Mouse (Mus musculus) forebrain, embryonic 12.5 days (tissue): ENCODE measurements around the gene D430041D05Rik. TPM values are rescaled to one million over a fixed set of nuclear protein-coding genes. Genes with fewer than 3 reads are reported as not detected.

ENCODE experiments used
- ATAC-seq: fragments of 200-750 bp; cut with Nextera tagmentation; 2 replicates; pipeline ENCODE4 v1.8.0; 2017; ENCODE audit warnings: moderate TSS enrichment; ENCODE audit not compliant: low FRiP score
- H3K27ac ChIP-seq: fragments of 300-500 bp; sonication (generic); 2 replicates; pipeline ENCODE4 v1.5.1; 2016; ENCODE audit warnings: mild to moderate bottlenecking
- H3K27me3 ChIP-seq: fragments of 300-500 bp; sonication (generic); 2 replicates; pipeline ENCODE4 v1.6.1; 2016; ENCODE audit warnings: mild to moderate bottlenecking
- H3K36me3 ChIP-seq: fragments of 300-500 bp; sonication (generic); replicated peaks from 2 replicates; pipeline ENCODE4 v1.6.1; 2016; ENCODE audit warnings: mild to moderate bottlenecking
- H3K4me1 ChIP-seq: fragments of 300-500 bp; sonication (generic); 2 replicates; pipeline ENCODE4 v1.6.1; 2016
- H3K4me2 ChIP-seq: fragments of 300-500 bp; sonication (generic); 2 replicates; pipeline ENCODE4 v1.6.1; 2016; ENCODE audit warnings: mild to moderate bottlenecking, moderate library complexity
- H3K4me3 ChIP-seq: fragments of 300-500 bp; sonication (generic); replicated peaks from 2 replicates; pipeline ENCODE4 v1.5.1; 2016; ENCODE audit warnings: mild to moderate bottlenecking
- H3K9ac ChIP-seq: fragments of 300-500 bp; sonication (generic); 2 replicates; pipeline ENCODE4 v1.6.1; 2016; ENCODE audit warnings: mild to moderate bottlenecking
- H3K9me3 ChIP-seq: fragments of 300-500 bp; sonication (generic); 2 replicates; pipeline ENCODE4 v1.6.1; 2016
- WGBS: fragments of 180-500 bp; shearing (Covaris S2); methylation state at CpG from one replicate; pipeline ENCODE4 v1.1.7; 2016; 5-methylcytosine and 5-hydroxymethylcytosine counted together
- polyA plus RNA-seq: library from polyadenylated mRNA; unstranded; fragments of >200 nt; fragmentation: Nextera tagmentation; extraction: Ambion mirVana; gene quantifications from 2 replicates; pipeline ENCODE4 v1.2.1, GENCODE M21; 2016

The D430041D05Rik gene
- polyA plus RNA-seq: 4.2 and 4.5 TPM in 2 replicates

- Histone ChIP-seq H3K27me3 (peaks cover 54% of the 10 kb centered on the region), H3K9me3 (no peaks in the 10 kb centered on the region), H3K27ac (peak within 1 kb of the TSS; percentile 81), H3K4me1 (peaks cover 14% of the 10 kb centered on the region; the same call in 1 of the 2 replicates), H3K4me3 (peak within 1 kb of the TSS; percentile 76), H3K4me2 (peak within 1 kb of the TSS; percentile 92), H3K36me3 (no peaks in the 10 kb centered on the region), H3K9ac (peak within 1 kb of the TSS; percentile 85)
- 67% methylated on average over 4 of the region's 4 CpGs for WGBS
- no peak for ATAC-seq
Observed at GRCm38 (mm10) chr2:104410963-104411545, at the start of gene D430041D05Rik. D430041D05Rik (minus strand) TSS chr2:104411013.

DNA sequence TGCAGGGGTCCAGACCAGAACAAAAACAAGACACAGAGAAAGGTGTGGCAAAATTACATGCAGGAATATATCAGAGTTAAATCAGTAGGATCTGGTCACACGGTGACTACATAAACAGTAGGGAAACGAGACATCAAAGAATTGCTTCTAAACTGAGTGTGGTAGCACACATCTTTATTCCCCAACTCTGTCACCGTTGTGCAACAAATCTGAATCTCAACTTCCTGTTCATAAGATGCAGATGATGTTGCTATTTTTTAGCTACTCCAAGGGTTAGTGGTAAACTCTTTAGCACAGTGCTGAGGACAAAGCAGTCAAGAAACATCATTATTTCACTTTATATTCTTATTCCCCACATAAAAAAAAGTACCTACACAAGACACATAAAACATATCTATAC is 49.2 kb upstream of the D430041D05Rik start:
- no peaks in the 10 kb centered on the region for H3K9me3 ChIP-seq
- no peak overlapping the region for H3K4me2 ChIP-seq
- H3K9ac ChIP-seq: no peak overlapping the region
- H3K27ac ChIP-seq: no peak overlapping the region
- ATAC-seq: no peak
- no peaks in the 10 kb centered on the region for H3K27me3 ChIP-seq
- no peaks in the 10 kb centered on the region for H3K36me3 ChIP-seq
- no peak overlapping the region for H3K4me3 ChIP-seq
- peaks cover 4% of the 10 kb centered on the region; the same call in 1 of the 2 replicates for H3K4me1 ChIP-seq
- 85% methylated on average over 3 of the region's 3 CpGs for WGBS

DNA sequence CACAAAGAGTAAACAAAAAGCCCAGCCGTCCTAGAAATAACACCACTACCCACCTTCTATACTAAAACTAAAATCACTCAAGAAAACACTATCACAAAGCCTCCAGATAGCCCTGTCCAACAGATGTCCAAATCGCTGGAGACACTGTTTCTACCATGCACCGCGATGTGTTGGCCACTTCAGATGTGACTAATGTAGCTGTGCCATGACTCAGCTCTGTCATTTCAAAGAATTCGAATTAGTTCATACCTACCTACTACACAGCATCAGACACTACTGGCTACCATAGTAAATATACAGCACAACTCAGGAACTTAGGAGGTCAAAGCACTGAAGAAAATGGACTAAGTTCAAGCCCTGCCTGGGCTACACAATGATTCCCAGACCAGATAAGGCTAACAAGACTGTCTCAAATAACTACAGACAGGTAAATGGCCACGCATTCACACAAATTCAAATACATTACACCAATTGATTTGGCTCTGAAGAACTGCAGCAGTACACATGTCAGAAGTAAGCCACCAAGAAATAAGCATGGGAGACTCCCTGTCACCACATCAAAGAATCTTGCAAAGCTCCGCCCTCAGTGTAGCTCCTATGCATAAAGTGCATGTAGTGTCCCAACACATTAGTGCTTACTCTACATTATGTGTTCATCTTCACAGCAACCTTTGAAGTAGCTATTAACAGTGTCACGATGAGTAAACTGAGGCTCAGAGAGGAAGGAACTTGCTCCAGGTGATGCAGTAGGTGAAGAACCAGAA is 47.9 kb upstream of the D430041D05Rik start:
- Histone ChIP-seq H3K4me1 (peaks cover 4% of the 10 kb centered on the region; the same call in 1 of the 2 replicates), H3K27me3 (no peaks in the 10 kb centered on the region), H3K9me3 (no peaks in the 10 kb centered on the region), H3K27ac (no peak overlapping the region), H3K4me3 (no peak overlapping the region), H3K9ac (no peak overlapping the region), H3K36me3 (no peaks in the 10 kb centered on the region), H3K4me2 (no peak overlapping the region)
- WGBS: 86% methylated on average over 8 of the region's 8 CpGs
- ATAC-seq: no peak

GRCm38 (mm10) chr2:104457106-104457505 is 46.3 kb upstream of the D430041D05Rik start:
- no peaks in the 10 kb centered on the region for H3K27me3 ChIP-seq
- no peaks in the 10 kb centered on the region for H3K9me3 ChIP-seq
- H3K27ac ChIP-seq: no peak overlapping the region
- WGBS: 94% methylated on average over 3 of the region's 3 CpGs
- H3K4me3 ChIP-seq: no peak overlapping the region
- peaks cover 4% of the 10 kb centered on the region; the same call in 1 of the 2 replicates for H3K4me1 ChIP-seq
- H3K9ac ChIP-seq: no peak overlapping the region
- H3K4me2 ChIP-seq: no peak overlapping the region
- no peak for ATAC-seq
- H3K36me3 ChIP-seq: no peaks in the 10 kb centered on the region

- no peak for ATAC-seq
- H3K27me3 ChIP-seq: no peaks in the 10 kb centered on the region
- whole genome bisulfite sequencing: 87% methylated on average over 3 of the region's 3 CpGs
Observed at GRCm38 (mm10) chr2:104450685-104451084, 39.9 kb upstream of the D430041D05Rik start.

DNA sequence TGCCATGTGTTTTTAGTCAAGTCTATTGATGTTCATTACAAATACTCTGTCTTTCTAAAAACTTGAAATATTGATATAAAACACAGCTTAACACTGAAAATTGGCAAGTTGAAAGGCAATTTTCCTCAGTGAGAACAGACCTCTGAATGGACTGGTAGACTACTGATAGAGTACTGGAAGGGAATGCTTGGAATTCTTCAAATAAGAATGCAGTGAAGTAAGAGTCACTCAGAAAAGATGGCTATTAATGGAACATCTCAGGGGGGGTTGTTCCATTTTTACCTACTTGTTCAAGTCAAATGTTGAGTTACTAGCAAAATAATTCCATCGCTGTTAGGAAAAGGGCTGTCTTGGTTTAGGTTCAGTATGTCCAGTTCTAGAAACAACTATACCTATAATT is 38.4 kb upstream of the D430041D05Rik start:
- H3K4me1 ChIP-seq: no peaks in the 10 kb centered on the region
- no peak for ATAC-seq
- 97% methylated on average over 1 of the region's 1 CpGs for WGBS
- no peak overlapping the region for H3K4me2 ChIP-seq
- no peaks in the 10 kb centered on the region for H3K36me3 ChIP-seq
- no peaks in the 10 kb centered on the region for H3K9me3 ChIP-seq
- H3K27me3 ChIP-seq: no peaks in the 10 kb centered on the region
- H3K9ac ChIP-seq: no peak overlapping the region
- H3K27ac ChIP-seq: no peak overlapping the region
- H3K4me3 ChIP-seq: no peak overlapping the region

More at GRCm38 (mm10) chr2:104450685-104451084, 39.9 kb upstream of the D430041D05Rik start:
- Histone ChIP-seq H3K27ac (no peak overlapping the region), H3K9ac (no peak overlapping the region), H3K9me3 (no peaks in the 10 kb centered on the region), H3K4me1 (no peaks in the 10 kb centered on the region; the same call in 1 of the 2 replicates), H3K36me3 (no peaks in the 10 kb centered on the region), H3K4me2 (no peak overlapping the region), H3K4me3 (no peak overlapping the region)

DNA sequence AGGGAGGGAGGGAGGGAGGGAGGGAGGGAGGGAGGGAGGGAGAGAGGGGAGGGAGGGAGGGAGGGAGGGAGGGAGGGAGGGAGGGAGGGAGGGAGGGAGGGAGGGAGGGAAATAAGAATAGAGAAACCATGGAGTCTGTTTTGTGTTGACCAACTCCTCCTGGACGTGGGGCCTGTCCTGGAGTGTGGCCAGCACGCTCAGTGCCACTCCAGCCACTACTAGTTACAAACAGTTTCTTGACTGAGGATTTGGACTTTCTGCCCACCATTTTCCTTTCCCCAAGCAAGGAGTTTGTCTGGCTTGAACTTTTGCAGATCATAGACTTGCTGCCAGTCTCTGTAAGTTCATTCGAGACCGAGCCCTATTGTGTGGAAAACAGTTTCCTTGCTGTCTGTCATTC is 37.4 kb upstream of the D430041D05Rik start:
- no peak overlapping the region for H3K4me3 ChIP-seq
- H3K36me3 ChIP-seq: no peaks in the 10 kb centered on the region
- H3K9me3 ChIP-seq: no peaks in the 10 kb centered on the region
- 85% methylated on average over 4 of the region's 4 CpGs for WGBS
- ATAC-seq: no peak
- H3K27me3 ChIP-seq: no peaks in the 10 kb centered on the region
- no peak overlapping the region for H3K4me2 ChIP-seq
- no peaks in the 10 kb centered on the region for H3K4me1 ChIP-seq
- no peak overlapping the region for H3K9ac ChIP-seq
- no peak overlapping the region for H3K27ac ChIP-seq

DNA sequence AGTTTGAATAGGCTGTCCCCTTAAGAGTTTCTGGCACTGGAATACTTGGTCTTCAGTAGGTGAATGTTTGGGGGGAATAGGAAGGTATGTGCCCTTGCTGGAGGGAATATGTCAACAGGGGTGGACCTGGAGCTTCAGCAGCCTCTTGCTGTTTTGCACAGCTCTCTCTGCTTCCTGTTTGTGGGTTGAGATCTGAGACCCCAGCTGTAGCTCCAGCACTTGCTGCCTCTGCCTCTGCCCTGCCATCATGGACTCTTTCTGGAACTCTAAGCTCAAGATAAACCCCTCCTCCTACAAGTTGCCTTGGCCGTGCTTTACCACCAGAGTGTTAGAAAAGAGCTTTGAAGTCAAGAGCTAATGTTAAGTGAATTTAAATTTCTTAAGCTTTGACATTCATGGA is 35.2 kb upstream of the D430041D05Rik start:
- Histone ChIP-seq H3K36me3 (0 out of 2 replicates have a peak, but pooled peaks cover under 1% of the 10 kb centered on the region), H3K4me3 (no peak overlapping the region), H3K4me1 (no peaks in the 10 kb centered on the region), H3K4me2 (no peak overlapping the region), H3K27ac (no peak overlapping the region), H3K9ac (no peak overlapping the region), H3K9me3 (no peaks in the 10 kb centered on the region), H3K27me3 (no peaks in the 10 kb centered on the region)
- WGBS: 67% methylated on average over 1 of the region's 1 CpGs
- no peak for ATAC-seq

GRCm38 (mm10) chr2:104444776-104445175 is 34.0 kb upstream of the D430041D05Rik start:
- H3K27ac ChIP-seq: no peak overlapping the region
- H3K9ac ChIP-seq: no peak overlapping the region
- H3K27me3 ChIP-seq: no peaks in the 10 kb centered on the region
- no peak overlapping the region for H3K4me2 ChIP-seq
- 0 out of 2 replicates have a peak, but pooled peaks have one; percentile 36 for ATAC-seq
- no peak overlapping the region for H3K4me3 ChIP-seq
- 44% methylated on average over 2 of the region's 2 CpGs for WGBS
- 0 out of 2 replicates have a peak, but pooled peaks cover 7% of the 10 kb centered on the region for H3K36me3 ChIP-seq
- no peaks in the 10 kb centered on the region for H3K9me3 ChIP-seq
- no peaks in the 10 kb centered on the region for H3K4me1 ChIP-seq

DNA sequence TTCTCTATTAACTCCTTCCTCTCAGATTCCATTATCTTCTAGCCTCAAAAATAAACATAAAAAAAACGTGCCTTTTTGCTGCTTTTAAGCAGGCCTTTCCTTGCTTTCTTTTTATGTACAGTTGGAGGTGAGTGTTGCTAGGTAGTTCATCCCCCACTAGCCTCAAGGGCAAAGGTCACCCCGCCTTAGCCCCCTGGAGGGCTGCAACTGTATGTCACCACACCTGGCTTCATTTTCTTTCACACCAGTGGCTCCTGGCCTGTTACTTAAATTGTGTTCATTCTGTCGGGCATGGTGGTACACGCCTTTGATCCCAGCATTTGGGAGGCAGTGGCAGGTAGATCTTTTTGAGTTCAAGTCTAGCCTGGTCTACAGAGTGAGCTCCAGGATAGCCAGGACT is 31.5 kb upstream of the D430041D05Rik start:
- Histone ChIP-seq H3K4me3 (no peak overlapping the region), H3K4me1 (no peaks in the 10 kb centered on the region), H3K4me2 (no peak overlapping the region), H3K9ac (no peak overlapping the region), H3K27me3 (no peaks in the 10 kb centered on the region), H3K36me3 (peaks cover 21% of the 10 kb centered on the region), H3K27ac (no peak overlapping the region), H3K9me3 (no peaks in the 10 kb centered on the region)
- 62% methylated on average over 4 of the region's 4 CpGs for WGBS
- no peak for ATAC-seq

DNA sequence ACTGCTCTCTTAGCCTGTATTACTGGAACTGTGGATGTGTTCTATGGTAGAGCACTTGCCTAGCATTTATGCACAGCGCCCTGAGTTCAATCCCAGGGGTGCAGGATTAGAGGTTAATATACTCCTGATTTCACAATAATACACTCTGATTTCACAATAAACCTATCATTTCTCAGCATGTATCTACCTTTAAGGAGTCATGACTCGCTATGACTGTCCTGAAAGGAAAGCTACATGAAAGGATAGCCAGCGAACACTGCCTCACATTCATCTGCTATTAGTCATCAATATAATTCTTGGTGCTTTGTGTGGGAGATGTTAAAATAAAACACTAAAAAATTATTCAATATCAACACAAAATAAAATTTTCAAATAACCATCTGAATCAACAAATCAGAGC is 25.4 kb upstream of the D430041D05Rik start:
- Histone ChIP-seq H3K4me1 (no peaks in the 10 kb centered on the region), H3K9ac (no peak overlapping the region), H3K9me3 (no peaks in the 10 kb centered on the region), H3K27ac (no peak overlapping the region), H3K4me3 (no peak overlapping the region), H3K36me3 (peaks cover 49% of the 10 kb centered on the region), H3K27me3 (no peaks in the 10 kb centered on the region), H3K4me2 (no peak overlapping the region)
- ATAC-seq: no peak
- 90% methylated on average over 3 of the region's 3 CpGs for WGBS

DNA sequence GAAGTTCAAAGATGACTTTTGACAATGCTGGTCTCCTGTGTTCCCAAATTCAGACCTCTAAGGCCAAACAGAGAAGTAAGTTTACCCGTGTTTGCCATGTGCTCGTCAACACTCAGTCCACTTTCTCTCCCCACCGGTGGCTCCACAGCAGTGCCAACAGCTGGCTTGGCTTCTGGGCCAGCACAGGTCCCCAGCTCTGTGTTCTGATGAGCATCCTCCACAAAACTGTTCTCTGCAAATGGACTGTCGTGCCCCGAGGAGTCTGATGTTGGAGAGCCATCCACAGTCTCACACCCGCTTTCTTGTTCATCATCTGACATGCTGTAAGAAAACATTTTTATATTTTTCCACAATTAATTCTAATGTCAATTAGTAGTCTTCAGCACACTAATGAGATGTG is 20.3 kb upstream of the D430041D05Rik start:
- Histone ChIP-seq H3K9me3 (no peaks in the 10 kb centered on the region), H3K9ac (no peak overlapping the region), H3K4me1 (no peaks in the 10 kb centered on the region), H3K27me3 (no peaks in the 10 kb centered on the region), H3K4me2 (no peak overlapping the region), H3K4me3 (no peak overlapping the region), H3K36me3 (peaks cover 39% of the 10 kb centered on the region), H3K27ac (no peak overlapping the region)
- no peak for ATAC-seq
- WGBS: 94% methylated on average over 6 of the region's 6 CpGs
